Mouse (Mus musculus) cerebellum, adult 11-12 months (tissue): ENCODE data around the gene Krt82.
"Not testable (repeated sequence)": the region's sequence is repeated elsewhere in the genome, so short reads cannot be mapped to it uniquely, and the experiment has no call there.

Source experiments
- DNase-seq: peaks from one replicate; pipeline ENCODE4 v3.0.0; 2022

The Krt82 gene

GRCm38 (mm10) chr15:101550567-101550966, at the start of gene Krt82:
TSS of gene Krt82 (minus strand) at chr15:101550667.
- DNase-seq, result no peak

- no peak for DNase-seq
Measured at GRCm38 (mm10) chr15:101599123-101599522, 48.7 kb upstream of the Krt82 start.

GRCm38 (mm10) chr15:101588216-101588615, 37.7 kb upstream of the Krt82 start:
- DNase-seq, result no peak

GRCm38 (mm10) chr15:101584456-101584855, 34.0 kb upstream of the Krt82 start:
- no peak for DNase-seq

GRCm38 (mm10) chr15:101583211-101583965, 32.9 kb upstream of the Krt82 start:
- no peak for DNase-seq

GRCm38 (mm10) chr15:101581701-101582100, 31.2 kb upstream of the Krt82 start:
- no peak for DNase-seq

GRCm38 (mm10) chr15:101575506-101575905, 25.0 kb upstream of the Krt82 start:
- DNase-seq, result no peak

GRCm38 (mm10) chr15:101573796-101574345, 23.4 kb upstream of the Krt82 start, which contains the start of gene Krt75:
TSS of gene Krt75 (minus strand) at chr15:101573904.
- no peak for DNase-seq

- DNase-seq, result no peak
Measured at GRCm38 (mm10) chr15:101567780-101568179, 17.3 kb upstream of the Krt82 start.

- DNase-seq, result no peak
Measured at GRCm38 (mm10) chr15:101562850-101563249, 12.4 kb upstream of the Krt82 start, which contains the start of gene Krt90. TSS of gene Krt90 (minus strand) at chr15:101562950.

- DNase-seq, result no peak
Measured at GRCm38 (mm10) chr15:101558034-101558646, 7.7 kb upstream of the Krt82 start.

- DNase-seq, result no peak
Measured at GRCm38 (mm10) chr15:101553169-101553568, 2.7 kb upstream of the Krt82 start.

GRCm38 (mm10) chr15:101552188-101552587, 1.7 kb upstream of the Krt82 start:
- DNase-seq, result no peak

- DNase-seq, result no peak
Measured at GRCm38 (mm10) chr15:101544478-101544877, 6.0 kb downstream of the Krt82 start.

GRCm38 (mm10) chr15:101542543-101542942, 7.9 kb downstream of the Krt82 start:
- no peak for DNase-seq

GRCm38 (mm10) chr15:101538580-101538900, 11.9 kb downstream of the Krt82 start:
- no peak for DNase-seq

- no peak for DNase-seq
Measured at GRCm38 (mm10) chr15:101537864-101538579, 12.4 kb downstream of the Krt82 start.

- no peak for DNase-seq
Measured at GRCm38 (mm10) chr15:101536054-101536850, 14.2 kb downstream of the Krt82 start.

- DNase-seq, result no peak
Measured at GRCm38 (mm10) chr15:101532720-101533119, 17.7 kb downstream of the Krt82 start, which contains the start of gene Krt84. TSS of gene Krt84 (minus strand) at chr15:101532820.

GRCm38 (mm10) chr15:101522556-101523232, 27.8 kb downstream of the Krt82 start:
- no peak for DNase-seq

GRCm38 (mm10) chr15:101519792-101520191, 30.7 kb downstream of the Krt82 start:
- peak; percentile 36 for DNase-seq

GRCm38 (mm10) chr15:101517161-101517560, 33.3 kb downstream of the Krt82 start, which contains the start of gene Gm49425:
TSS of gene Gm49425 (minus strand) at chr15:101517261.
- DNase-seq, result not testable (repeated sequence)
